Mouse (Mus musculus) left cerebral cortex, postnatal 4 days (tissue): Measurements from ENCODE around the gene Celf5. TPM values are rescaled to one million over a fixed set of nuclear protein-coding genes. Genes with fewer than 3 reads are reported as not detected.

ENCODE experiments used
- DNase-seq: peaks from one replicate; pipeline ENCODE4 v3.0.0-alpha.2; 2022
- intact Hi-C: fragments of 180-260 bp; cut with DNase I; formaldehyde crosslinking; loops from one replicate; pipeline ENCODE4 v1.15.1; 2025
- total RNA-seq, 2 experiments: library from RNA; stranded (reverse); gene quantifications; 2 replicates each; pipeline ENCODE4 v1.2.3; 2021

Celf5 gene
- 100 to 1,000 TPM; 303 to 316 TPM for total RNA-seq

DNA sequence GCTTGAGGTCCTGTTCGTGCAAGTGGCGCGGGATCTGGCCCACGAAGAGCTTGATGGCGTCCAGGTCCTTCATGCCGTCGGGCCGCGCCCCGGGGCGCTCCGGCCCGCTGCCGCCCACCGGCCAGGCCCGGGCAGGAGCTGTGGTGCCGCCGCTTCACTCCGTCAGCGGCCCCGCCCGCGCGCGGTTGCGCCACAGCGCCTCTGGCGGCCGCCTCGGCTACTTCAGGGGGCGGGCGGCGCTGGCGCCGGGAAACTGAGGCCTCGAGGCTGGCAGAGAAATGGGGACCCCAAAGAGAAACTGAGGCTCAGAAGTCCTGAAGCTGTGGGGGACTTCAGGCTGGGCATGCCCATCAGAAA is at the start of gene Celf5:
Gene Celf5 (minus strand): TSS at position 177 of the 357 bp plus-strand sequence.
- intact Hi-C loops = no loop called here
- DNase-seq = peak; percentile 61

DNA sequence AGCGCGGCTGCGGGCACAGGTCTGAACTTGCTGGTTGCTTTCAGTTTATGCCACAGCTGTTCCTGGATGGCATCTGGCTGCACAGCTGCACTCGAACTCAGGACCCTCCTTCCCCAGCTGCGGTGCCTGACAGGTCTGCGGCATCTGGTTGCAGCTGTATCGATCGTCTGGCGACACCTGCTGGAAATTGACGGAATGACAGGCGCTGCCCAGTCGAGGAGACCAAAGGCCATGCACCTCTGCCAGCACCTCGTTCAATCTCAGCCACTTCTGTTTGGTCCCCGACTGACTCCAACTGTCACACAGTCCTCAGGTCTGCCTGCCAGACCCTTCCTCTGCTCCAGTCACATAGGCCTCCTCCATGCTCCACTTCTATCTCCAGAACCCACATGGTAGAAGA is 44.3 kb upstream of the Celf5 start:
- intact Hi-C loops = no loop called here
- peak; percentile 59 for DNase-seq

DNA sequence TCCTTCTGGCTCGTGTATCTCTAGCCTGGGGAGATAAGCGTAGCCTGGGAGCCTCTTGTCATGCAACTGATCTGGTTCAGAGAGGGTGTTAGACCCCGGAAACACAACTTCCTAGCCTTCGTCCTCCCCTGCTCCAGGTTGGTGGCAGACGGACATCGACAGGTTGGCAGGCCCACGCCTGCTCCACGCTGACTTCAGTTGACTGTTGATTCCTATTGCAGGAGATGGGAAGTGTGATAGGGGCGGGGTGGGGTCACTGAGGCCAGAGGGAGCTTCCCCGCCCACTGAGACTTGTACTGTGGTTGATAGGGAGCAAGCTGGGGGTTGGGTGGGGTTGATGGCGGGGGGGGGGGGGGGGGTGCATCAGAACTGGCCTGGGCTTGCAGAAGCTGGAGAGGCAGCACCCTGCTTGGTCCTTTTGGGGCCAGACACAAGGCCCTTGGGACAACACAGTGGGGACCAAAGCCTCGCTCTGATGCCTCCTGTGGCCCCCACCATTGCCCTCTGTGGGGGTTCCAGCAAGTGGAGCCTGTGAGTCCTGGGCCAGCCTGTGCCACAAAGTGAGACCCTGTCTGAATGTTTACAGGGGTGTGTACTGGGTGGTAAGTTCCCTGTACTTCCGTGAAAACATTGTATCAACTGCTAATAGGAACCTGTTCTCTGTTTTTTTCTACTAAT is 42.6 kb upstream of the Celf5 start:
- intact Hi-C loops = no loop called here
- DNase-seq = no peak

DNA sequence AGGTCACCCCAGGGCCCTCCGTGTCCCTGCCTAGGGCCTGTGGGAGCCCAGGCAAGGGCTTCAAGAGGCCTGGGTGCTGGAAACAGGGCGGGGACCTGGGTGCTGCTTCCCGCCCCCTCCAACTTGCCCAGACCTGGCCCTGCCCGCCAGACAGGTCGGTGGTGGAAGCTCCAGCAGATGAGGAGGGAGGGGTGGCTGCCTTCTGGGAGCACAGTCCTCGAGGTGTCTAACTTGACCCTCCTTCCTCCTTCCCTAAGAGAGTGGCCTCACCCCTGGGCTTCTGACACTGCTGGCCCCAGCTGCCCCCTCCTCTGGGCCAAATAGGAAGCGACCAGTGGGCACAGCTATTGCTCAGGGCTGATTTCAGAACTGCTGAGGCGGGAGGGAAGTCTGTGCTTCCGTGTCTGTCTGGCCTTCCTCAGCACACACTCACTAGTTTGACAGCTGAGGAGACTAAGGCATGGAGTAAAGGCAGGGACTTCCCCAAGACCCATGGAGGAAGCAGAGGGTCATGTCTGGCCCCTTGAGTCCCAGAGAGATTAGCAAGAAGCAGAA is 41.6 kb upstream of the Celf5 start, which contains the start of gene Gna15:
Gene Gna15 (minus strand): TSS at position 175 of the 555 bp plus-strand sequence.
- no peak for DNase-seq
- intact Hi-C loops = no loop called here

DNA sequence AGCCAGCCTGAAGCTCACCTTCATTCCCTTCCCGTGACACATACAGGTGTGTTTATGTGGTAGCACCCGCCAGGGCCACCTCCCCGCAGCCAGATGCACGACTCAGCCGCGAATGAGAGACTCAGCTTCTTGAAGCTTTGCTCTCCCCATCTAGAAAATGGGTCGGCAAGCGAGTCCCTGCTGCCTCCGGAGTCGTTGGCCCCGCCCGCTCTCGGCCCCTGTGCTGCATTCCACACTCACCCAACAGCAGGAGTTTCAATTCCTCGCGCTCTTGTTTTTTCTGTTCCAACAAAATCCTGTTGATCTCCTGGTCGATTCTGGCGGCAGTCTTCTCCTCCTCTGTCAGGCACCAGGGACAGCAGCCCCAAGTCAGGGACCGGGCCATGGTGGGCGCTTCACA is 41.1 kb upstream of the Celf5 start:
- intact Hi-C loops = no loop called here
- DNase-seq = no peak

DNA sequence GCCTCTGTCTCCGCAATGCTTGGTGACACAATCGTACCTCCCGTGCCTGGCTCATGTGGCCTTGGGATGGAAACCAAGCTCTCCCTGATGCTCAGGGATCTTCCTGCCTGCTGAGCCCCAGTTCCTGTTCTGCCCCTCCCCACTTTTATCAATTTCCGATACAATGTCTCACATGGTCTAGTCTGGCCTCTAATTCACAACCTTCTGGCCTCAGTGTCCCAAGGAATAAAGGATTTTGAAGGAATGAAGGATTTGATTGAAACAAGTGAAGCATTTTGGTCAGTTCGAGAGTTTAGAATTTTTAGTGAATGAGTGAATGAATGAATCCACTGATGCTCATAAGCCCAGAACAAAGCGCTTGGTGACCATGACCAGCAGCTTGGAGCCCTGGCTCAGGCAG is 40.6 kb upstream of the Celf5 start:
- intact Hi-C loops = no loop called here

DNA sequence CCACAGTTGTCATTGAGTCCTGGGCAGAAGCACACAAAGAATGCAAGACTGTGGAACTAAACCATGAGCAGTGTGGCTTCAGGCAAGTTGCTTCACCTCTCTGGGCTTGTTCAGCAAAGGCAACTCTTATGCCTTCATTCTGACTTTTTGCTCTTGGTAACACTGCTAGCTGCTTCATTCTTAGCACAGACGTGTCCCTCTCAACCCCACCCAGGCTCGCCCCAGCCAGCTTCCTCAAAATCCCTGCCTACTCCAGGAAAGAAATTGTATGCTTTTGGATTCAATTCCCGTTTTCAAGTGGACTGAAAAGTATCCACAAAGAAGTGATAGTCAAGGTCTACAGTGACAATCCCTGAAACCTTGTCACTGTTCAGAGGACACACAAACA is 37.5 kb upstream of the Celf5 start:
- intact Hi-C loops = no loop called here

More for the DNA sequence above, 40.6 kb upstream of the Celf5 start:
- no peak for DNase-seq

DNA sequence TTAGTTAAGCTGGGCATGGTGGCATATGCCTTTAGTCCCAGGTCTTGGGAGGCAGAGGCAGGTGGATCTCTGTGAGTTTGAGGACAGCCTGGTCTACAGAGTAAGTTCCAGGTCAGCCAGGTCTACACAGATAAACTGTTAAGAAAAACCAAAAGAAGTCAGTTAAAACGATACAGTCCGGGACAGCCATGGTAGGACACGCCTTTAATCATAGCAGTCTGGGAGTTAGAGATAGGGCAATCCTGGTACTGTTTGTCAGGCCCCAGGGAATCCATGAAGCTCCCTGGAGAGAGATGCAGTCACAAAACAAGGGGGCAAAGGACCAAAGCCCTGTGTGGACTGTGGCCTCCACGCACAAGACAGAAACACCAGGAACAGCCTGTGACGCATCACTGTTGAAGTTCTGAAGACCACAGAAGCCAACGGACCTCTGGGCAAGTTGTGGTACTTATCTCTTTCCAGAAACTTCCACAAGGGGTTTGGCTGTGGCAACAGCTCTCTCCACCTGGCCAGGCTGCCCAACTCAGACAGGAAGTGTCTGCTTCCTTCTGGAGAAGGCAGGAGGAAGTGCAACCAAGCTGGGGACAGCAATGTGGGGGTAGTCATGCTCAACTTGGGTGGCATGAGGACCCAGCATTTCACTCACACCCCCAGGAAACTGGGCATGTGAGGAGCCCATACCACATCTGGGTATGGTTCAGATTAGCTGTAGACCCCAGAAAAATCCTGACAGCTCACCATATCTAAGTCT is 36.9 kb upstream of the Celf5 start:
- no peak for DNase-seq
- intact Hi-C loops = no loop called here

More for the DNA sequence above, 37.5 kb upstream of the Celf5 start:
- no peak for DNase-seq

DNA sequence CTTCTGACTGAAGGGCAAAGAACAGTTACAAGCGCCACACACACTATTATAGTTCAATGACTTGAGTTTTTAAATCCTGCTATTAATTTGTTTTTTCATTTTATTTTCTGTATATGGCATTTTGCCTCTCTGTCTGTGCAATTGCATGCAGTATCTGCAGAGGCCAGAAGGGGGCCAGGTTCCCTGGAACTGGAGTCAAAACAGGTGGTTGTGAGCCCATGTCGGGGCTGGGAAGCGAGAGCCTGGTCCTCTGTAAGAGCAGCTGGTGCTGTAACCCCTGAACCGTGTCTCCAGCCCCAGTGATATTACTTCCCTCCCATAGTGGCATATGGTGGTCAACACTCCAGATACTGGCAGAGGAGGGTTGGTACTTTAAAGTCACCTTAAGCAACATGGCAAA is 36.0 kb upstream of the Celf5 start:
- intact Hi-C loops = no loop called here

DNA sequence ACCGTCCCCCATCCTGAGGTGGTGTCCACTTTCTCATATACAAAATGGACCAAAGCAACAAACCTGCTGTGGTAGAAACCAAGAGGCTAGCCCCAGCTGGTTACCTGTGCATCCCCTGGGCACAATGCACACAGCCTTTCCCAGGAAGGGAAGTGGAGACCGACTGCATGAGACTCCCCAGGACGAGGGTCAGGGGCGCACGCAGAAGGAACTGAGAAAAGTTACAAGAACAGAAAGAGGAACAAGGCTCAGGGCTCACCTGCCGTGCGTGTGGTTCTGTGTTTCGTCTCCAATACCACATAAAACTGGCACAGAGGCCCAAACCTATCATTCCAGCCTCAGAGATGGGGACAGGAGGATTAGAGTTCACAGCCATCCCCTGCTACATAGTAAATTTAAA is 34.7 kb upstream of the Celf5 start:
- intact Hi-C loops = no loop called here
- DNase-seq = no peak

More for the DNA sequence above, 36.0 kb upstream of the Celf5 start:
- DNase-seq = peak; percentile 77

DNA sequence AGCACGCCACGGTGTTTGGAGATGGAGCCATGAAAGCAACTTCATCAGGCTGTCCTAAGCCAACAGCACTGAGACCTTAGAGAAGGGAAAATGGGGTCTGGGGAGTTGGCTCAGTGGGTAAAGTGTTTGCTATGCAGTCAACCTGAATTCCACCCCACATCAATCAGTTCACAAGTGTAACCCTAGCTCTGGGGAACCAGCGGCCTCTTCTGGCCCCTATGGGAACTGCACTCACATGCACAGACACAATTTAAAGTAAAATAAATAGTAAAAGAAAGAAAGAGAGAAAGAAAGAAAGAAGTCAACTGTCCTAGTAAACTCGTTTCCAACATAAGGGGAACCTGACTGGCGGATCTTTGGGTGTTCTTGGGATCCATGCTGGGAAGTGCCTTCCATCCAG is 31.3 kb upstream of the Celf5 start:
- DNase-seq = no peak
- intact Hi-C loops = no loop called here

DNA sequence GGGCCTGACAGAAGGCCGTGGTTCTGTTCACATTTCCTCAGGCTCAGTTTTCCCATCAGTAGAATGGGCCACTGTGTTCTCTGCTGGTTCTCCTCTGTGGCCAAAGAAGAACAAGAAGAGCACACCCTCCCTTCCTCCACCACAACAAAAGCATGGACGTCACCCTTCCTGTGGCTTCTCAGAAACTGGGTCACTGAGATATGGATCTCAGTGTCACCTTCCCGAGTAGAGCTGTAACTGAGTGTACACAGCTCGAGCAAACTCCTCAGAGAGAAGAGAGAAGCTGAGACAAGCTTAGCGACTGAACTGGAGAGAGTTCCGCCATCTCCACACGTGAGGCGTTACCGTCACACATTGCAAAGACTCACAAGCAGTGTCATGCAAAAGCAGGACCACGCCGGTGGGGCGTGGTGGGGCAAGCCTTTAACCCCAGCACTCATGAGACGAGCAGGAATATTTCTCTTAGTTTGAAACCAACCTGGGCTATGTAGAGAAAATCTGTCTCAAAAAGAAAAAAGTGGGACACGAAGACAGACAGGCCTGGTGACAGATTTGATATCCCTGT is 27.8 kb upstream of the Celf5 start:
- intact Hi-C loops = no loop called here
- DNase-seq = no peak

DNA sequence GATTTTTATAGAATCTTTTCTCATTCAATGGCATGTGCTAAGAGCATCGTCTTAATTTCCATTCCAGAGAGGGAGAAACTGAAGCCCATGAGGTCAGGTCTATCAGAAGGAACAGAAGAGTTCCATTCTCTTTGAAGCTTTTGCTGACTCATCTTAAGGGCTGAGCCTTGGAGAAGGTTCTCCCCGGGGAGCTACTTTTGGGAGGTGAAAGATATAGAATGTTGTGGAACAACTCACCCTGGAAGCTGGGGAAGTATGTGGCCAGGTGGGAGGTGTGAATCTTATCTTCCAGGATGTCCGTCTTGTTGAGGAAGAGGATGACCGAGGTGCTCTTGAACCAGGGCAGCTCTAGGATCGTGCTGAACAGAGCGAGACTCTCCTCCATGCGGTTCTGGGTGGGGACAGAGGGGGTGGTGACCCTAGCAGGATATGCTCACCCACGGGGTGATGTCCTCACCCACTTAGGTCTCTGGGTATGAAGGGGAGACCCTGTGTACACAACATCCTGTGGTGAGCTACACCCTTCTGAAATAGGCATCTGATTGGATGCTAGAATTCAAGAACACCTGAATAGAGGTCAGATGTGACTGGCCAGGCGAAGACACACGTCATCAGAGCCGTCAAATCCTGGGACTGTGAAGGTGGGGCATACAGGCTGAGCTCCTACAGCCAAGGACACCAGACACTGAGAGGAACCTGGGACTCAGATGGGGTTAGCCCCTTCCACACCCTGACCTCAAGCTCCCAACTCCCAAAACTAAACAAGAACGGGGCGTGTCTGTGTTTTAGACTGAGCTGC is 25.4 kb upstream of the Celf5 start:
- intact Hi-C loops = no loop called here
- DNase-seq = no peak

DNA sequence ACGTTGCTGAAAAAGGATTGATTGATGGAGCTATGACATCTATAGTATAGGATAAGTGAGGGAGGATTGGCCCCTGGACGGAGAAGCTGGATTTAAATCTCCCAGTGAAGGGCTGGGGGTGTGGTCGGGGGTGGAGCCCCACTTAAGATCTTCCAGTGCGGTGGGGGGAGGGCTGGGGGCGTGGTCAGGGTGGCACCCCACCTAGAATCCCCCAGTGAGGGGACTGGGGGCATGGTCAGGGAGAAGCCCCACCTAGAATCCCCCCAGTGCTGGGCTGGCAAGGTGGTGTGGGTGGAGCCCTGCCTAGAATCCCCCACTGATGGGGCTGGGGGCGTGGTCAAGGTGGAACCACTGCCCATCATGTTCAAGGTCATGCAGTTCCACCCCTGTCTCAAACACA is 24.6 kb upstream of the Celf5 start:
- DNase-seq = no peak
- intact Hi-C loops = no loop called here

DNA sequence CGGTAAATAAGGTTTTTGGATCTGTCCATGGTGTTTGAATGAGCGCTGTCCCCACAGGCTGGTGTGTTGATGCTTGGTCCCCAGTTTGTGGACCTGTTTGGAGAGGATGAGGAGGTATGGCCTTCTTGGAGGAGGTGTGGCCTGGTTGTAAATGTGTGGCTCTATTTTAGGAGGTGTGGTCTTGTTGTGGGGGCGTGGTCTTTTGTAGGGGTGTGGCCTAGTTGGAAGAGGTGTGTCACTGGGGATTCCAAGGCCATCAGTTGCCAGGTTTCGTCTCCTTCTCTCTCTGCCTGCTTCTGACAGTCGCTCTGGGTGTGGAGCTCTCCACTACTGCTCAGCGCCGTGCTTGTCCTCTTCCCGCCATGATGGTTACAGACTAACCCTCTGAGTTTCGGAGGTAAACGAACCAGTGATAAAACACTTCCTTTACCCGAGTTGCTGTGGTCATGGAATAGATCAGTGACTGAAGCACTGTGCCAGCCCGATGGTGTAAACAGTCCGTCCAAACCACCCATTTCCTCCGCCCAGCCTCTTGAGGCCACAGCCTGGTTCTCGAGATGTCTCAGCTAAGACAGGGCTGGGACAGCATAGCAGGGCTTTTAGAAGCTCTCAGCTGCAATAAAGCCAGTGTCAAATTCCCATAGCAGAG is 22.6 kb upstream of the Celf5 start:
- intact Hi-C loops = no loop called here
- DNase-seq = no peak

DNA sequence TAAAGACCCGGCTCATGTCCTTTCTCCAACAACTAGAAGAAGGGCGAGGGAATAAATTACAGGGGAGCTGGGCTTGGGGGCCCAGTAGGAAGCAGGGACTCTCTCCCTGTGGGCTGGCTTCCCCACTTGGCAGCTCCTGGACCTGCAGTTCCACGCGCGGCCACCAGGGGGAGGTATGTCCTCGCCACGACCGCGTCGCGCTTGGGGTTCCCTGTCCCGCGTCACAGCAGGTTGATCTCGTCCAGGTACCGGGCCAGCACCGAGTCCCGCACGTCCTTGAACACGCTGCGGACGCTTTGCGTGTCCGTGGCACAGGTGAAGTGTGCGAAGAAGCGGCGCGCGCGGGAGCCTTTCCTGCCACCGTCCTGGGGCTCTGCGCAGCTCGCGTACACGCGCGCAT is 20.1 kb upstream of the Celf5 start:
- intact Hi-C loops = loop anchor here (5.0 kb wide), 3 partner anchors 40 to 670 kb away; partner anchors contain the start of gene Tle6
- DNase-seq = peak; percentile 85

DNA sequence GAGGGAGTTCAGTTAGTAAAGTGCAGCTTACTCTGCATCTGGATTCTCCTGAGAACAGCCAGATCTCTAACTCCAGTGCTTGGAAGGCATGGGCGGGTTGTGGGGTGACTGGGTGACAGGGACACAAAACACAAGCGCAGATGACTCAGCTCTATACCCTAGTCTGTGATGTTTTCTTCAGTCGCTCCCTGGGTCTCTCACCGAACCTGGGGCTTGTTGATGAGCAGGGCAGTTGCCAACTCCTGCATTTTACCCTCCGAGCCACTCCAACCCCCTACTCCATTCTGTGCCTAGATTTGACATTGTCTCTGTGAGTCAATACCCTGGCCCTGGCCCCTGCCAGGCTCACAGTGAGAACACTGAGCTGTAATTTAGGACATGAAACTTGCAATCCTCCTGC is 19.4 kb upstream of the Celf5 start:
- intact Hi-C loops = loop anchor here (5.0 kb wide), 3 partner anchors 40 to 670 kb away; partner anchors contain the start of gene Tle6
- no peak for DNase-seq

DNA sequence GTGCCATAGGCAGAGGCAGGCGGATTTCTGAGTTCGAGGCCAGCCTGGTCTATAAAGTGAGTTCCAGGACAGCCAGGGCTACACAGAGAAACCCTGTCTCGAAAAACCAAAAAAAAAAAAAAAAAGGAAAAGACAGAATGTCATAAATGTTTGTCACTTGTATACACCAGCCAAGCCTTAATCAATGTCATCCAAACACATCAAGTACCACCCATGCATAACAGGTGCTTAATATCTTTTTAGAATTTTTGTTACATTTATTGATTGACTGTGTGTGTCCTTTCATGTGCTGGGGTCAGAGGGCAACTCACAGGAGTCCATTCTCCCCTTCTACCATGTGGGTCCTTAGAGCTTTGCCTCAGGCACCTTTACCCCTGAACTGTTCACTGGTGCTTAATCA is 17.5 kb upstream of the Celf5 start, which contains the start of gene S1pr4:
Gene S1pr4 (minus strand): TSS at position 101 of the 400 bp plus-strand sequence.
- intact Hi-C loops = loop anchor here (5.0 kb wide), 3 partner anchors 42 to 672 kb away; partner anchors contain the start of gene Tle6
- DNase-seq = no peak

DNA sequence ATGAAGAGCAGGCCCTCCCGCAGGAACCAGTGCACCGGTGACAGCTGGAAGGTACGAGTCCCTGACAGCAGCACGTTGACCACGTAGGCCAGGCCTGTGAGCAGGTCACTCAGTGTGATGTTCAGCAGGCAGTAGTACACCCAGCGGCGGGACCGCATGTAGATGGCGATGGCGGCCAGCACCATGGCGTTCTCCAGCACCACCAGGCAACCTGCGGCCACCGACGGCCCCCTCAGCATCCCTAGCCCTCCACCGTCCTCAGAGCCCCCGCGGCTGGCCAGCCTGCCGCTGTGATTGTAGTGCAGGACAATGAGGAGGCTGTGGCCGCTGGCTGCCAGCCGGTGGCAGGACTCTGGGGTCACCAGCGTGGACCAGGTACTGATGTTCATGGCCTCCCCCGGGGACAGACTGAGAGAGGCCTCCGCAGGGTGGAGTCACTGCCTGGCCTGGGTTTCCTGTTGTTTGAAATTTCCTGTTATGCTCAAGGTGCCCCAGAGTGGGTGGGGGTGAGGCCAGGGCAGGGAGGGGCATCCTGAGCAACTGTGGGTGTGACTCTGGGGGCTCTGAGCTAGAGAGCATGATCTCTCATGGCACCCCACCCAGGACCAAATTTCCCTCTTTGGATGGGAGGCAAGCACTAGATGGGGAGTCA is 16.9 kb upstream of the Celf5 start:
- intact Hi-C loops = no loop called here
- no peak for DNase-seq
